Mouse (Mus musculus): ENCODE data around the gene Lgr5.

Gene Lgr5

DNA sequence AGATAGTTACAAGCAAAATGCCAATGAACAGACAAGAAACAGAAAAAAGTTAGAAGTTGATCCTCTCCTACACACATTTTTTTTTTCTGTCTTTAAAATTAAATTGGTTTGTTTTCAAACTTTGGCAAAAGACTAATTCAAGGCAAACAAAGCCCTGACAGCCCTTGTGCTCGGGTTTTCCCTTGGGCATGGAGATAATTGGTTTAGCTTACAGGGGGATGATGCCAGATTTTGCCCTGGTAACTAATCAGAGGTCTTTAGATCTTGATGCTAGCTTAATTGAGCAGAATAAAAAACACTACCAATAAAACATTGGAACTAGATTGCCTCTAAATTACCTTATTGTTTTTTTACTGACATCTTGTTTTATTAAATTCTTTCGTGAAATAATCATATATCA, 162.2 kb downstream of the Lgr5 start:
- no peak for DNase-seq (ENCODE audit: low read depth, low spot score)

DNA sequence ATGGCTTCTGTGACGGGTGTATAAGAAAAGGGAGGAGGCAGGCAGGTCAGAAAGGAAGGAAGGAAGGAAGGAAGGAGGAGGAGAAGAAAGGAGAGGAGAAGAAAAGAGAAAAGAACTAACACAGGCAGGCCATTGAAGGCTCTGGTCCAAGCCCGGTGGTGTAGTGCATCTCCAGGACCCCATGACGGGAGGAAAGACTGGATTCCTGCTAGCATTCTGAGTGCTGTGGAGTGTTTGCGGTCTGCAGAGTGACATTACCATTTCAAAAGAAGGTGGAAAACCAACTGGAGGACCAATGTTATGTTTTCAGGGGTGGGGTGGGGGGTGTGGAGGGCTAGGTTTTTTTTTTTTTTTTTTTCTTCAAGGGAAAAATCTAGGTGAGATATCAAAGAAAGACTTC, 165.6 kb downstream of the Lgr5 start:
- no peak for DNase-seq (ENCODE audit: low read depth, low spot score)

DNA sequence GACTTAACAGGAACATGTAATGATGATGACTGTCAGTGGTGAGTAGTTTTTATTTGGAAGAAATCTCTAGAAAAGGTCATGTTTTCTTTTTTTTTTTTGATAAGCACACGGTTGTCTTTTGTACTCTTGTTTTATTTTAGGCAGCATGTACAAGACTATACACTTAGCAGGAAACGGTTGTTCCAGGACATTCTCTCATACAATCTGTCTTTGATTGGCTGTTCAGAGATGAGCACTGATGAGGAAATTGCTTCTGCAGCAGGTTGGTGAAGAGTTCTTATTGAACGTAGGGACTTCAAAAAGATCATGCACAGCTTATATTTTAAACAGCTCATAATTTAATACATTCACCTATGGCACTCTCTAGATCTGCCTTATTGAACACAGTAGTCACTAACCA, 173.5 kb downstream of the Lgr5 start:
- DNase-seq (ENCODE audit: low read depth, low spot score), result no peak

DNA sequence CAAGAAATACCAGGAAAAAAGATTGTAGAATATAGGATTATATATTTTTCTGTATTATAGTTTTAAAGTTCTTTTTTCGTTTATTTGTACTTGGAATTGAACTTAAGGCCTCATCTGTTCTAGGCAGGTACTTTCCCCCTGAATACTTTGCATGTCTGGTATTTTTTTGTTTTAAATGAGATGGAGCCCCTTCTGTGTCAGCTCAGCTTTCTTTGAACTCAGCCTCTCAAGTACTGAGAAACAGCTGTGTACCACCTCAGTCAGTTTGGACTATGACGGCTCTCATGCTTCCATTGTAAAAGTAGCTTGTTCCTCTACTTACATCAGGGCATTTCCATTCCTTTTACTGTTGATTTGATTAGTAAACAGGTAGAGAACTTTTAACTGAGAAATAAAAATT, 174.1 kb downstream of the Lgr5 start:
- DNase-seq (ENCODE audit: low read depth, low spot score), result no peak

DNA sequence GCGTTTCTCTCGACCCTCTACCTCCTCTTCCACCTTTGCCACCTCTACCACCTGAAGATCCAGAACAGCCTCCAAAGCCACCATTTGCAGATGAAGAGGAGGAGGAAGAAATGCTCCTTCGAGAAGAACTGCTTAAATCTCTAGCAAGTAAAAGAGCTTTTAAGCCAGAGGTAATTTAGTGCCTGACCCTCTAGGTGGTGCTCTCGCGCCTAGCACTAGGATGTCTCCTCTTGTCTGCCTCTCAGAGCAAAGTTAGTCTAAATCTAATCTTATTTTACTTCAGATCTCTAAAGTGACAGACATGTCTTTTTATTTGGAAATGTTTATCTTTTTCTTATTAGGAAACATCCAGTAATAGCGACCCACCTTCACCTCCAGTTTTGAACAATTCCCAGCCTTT, 181.2 kb downstream of the Lgr5 start:
- DNase-seq (ENCODE audit: low read depth, low spot score), result peak; percentile 76

Data from 3T3-L1 (cell line).